Mouse (Mus musculus) brain, embryonic 14.5 days (tissue): ENCODE results near the gene Rps3a1.

Source experiments
- CTCF ChIP-seq: fragments of 200-500 bp; IDR thresholded peaks from 2 replicates; pipeline ENCODE4 v1.5.1; 2012; ENCODE audit warnings: inconsistent platforms, mild to moderate bottlenecking, moderate library complexity, borderline replicate concordance; ENCODE audit not compliant: insufficient read depth, insufficient read length; ENCODE audit errors: extremely low read depth
- POLR2A ChIP-seq: fragments of 200-500 bp; IDR thresholded peaks from 2 replicates; pipeline ENCODE4 v1.6.1; 2012; ENCODE audit warnings: mild to moderate bottlenecking, inconsistent platforms, borderline replicate concordance; ENCODE audit not compliant: poor library complexity, insufficient read depth, insufficient read length, severe bottlenecking; ENCODE audit errors: extremely low read depth

DNA sequence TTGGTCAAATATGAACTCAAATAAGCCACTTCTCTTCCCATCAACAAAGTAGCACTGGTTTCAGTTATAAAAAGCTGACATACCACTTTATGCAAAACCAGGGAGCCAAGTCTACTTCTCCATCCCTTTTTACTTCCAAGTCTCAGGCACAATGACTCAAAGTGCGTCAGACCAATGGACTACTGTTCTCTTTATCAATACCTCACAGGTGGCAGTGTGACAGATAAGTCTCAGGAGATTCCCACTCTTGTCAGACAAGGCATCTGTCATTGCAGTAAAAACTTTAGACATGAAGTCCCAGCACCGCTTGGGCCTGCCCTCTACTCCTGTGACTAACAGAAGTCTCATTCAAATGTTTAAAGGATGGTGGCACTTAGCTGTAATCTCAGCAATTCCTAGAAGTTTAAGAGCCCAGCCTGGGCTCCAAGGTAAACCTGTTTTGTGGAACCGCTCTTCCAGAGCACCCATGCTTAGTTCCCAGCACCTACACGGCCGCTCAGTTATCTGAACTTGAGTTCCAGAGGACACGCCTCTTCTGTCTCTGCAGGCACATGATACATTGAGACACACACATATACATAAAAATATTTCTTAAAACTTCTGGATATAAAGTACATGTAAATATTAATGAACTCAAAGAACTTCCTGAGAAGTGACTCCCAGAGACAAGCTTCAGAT is 6.5 kb downstream of the Rps3a1 start:
- TF ChIP-seq POLR2A (no peak), CTCF (no peak)
